Mouse (Mus musculus): ENCODE results near the gene Lcn2.
A peak's percentile ranks its signal among the peaks of the same experiment; 100 is the strongest.

The Lcn2 gene

DNA sequence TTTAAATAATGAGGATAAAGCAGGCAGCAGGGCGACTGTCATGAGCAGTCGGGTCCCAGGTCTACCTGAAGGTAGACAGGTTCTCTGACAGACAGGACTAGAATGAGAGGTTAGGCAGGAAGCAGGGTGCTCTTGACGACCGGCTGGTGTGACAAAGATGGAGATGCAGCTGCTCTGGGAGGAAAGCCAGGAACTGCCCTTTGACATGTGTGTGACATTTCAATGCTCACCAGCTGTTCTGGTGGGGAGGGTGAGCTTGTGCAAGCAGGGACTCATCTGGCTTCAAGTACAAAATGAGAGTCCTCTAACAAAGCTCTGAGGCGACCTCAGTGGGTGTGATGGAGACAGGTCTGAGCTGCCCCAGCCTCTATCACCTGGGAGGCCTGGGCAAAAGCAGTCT, 25.9 kb upstream of the Lcn2 start:
- no peak for DNase-seq (ENCODE audit: low spot score in 2 of 2)

GRCm38 (mm10) chr2:32412742-32413531, 24.9 kb upstream of the Lcn2 start:
- DNase-seq (ENCODE audit: low spot score in 2 of 2), result no peak

DNA sequence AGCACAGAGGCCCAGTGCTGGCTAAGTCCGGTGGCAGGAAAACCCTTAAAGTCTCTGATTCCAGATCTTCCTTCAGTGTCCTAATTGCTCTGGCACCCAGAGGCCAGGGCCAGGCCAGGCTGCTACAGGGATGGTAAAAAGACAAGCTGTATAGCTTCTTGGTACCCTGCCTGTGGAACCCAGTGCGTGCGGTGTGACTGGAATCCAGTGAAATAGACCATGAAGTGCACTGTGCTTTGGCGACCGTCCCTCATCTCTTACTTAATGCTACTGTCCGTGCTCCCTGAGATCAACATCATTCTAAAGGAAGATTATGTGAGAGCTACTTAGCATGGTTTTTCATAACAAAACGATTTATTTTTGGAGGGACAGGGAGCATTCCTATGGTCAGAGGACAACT, 23.4 kb upstream of the Lcn2 start:
- no peak for DNase-seq (ENCODE audit: low spot score in 2 of 2)

GRCm38 (mm10) chr2:32408429-32409424, 20.7 kb upstream of the Lcn2 start:
- DNase-seq (ENCODE audit: low spot score in 2 of 2), result no peak

GRCm38 (mm10) chr2:32407144-32407824, 19.2 kb upstream of the Lcn2 start:
- no peak for DNase-seq (ENCODE audit: low spot score in 2 of 2)

GRCm38 (mm10) chr2:32404663-32405062, 16.6 kb upstream of the Lcn2 start:
- DNase-seq (ENCODE audit: low spot score in 2 of 2), result peak; percentile 94 to 98

- DNase-seq (ENCODE audit: low spot score in 2 of 2), result no peak
Measured at GRCm38 (mm10) chr2:32396695-32397094, 8.6 kb upstream of the Lcn2 start.

- DNase-seq (ENCODE audit: low spot score in 2 of 2), result peak; percentile 91 to 96
Measured at GRCm38 (mm10) chr2:32395946-32396621, 8.0 kb upstream of the Lcn2 start.

- peak; percentile 92 to 93 for DNase-seq (ENCODE audit: low spot score in 2 of 2)
Measured at GRCm38 (mm10) chr2:32395484-32395945, 7.5 kb upstream of the Lcn2 start, which contains the start of gene Ptges2. Gene Ptges2 (plus strand): TSS chr2:32395896.

DNA sequence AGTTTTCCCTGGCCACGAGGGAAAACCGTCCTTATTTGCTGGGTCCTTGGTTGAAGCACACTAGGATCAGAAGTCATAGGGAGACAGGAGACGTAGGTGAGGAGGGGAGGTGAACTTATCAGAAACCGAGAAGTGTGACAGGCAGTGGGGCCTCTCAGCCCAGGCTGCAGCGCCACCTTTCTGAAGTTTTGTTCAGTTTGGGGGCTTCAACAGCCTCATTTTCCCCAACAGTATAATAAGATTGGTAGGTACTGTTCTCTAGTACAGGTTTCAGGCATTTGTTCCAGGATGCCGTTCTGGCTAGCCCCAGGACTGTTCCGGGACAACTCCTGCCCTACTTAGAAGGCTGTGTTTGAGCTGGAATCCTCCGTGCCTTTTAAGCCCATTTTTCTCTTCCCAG, 6.9 kb upstream of the Lcn2 start:
- peak in 1 of 2 experiments; percentile 20 for DNase-seq (ENCODE audit: low spot score in 2 of 2)

DNA sequence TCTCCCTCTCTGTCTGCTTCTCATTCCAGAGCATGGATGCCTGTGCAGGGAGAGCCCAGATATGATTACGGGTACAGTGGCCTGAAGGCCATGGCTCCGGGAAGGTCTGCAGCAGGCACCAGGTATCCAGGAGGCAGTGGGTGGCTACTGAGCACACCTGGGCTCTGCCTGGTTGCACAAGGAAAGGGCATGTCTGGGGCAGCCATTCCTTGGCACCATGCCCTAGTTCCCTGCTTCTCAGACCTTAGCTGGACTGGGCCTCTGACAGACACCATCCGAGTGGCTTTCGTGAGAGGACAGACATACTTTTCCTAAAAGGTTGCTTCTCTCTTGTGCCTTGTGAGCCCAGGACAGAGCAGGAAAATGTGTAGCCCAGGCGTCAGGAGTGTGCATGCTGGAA, 4.0 kb upstream of the Lcn2 start:
- DNase-seq (ENCODE audit: low spot score in 2 of 2), result no peak

GRCm38 (mm10) chr2:32390871-32391270, 2.8 kb upstream of the Lcn2 start:
- no peak for DNase-seq (ENCODE audit: low spot score in 2 of 2)

DNA sequence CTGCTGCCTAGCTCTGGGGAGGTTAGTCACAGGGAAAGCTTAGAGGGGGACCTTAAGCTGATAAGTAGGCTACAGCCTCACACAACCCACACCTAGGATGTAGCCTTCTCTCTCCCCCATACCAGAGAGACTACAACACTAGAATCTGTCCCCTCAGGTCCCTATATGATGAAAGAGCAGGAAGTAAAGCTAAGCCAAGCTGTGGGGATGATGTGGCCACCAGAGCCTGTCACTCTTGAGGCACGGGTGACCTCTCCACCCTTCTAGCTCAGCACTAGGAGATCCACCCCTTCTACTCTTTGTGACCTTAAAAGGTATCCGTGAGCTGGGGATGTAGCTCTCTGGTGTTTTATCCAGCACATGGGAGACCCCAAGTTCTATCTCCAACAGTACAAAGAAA, 1.1 kb upstream of the Lcn2 start:
- DNase-seq (ENCODE audit: low spot score in 2 of 2), result no peak

GRCm38 (mm10) chr2:32382689-32383088, 5.4 kb downstream of the Lcn2 start:
- peak; percentile 21 to 64 for DNase-seq (ENCODE audit: low spot score in 2 of 2)

- peak; percentile 90 to 92 for DNase-seq (ENCODE audit: low spot score in 2 of 2)
Measured at GRCm38 (mm10) chr2:32381775-32382223, 6.3 kb downstream of the Lcn2 start, which contains the start of gene 1110008P14Rik. Gene 1110008P14Rik (minus strand): TSS chr2:32381938.

DNA sequence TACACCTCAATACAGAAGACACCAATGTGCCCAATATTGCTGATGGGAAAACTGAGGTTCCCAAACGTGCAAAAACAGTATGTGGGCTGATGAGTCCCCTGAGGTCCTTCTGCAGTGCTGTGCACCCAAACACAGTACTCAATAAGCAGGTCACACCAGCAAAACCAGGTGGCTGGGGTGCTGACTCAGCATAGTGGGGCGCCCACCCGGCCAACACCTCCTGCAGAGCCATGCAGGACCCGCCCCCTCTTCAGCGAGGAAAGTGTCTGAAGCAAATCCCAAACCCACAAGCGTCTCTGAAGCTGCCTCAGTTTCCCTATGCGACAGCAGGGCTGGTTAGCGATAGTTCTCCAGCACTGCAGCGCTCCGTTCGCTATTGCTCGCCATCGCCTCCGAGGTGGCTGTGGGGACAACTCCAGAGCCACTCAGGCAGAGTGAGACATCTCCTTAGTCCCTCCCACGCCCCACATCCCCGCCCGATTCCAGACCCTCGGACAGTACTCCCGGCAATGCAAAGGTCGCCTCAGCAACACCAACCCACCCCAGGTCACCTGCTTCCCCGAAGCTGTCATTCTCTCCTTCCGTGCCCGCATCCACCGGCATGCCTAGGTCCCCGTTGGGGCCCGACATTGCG, 6.8 kb downstream of the Lcn2 start:
- peak; percentile 45 to 49 for DNase-seq (ENCODE audit: low spot score in 2 of 2)

- no peak for DNase-seq (ENCODE audit: low spot score in 2 of 2)
Measured at GRCm38 (mm10) chr2:32380001-32380500, 8.0 kb downstream of the Lcn2 start.

- DNase-seq (ENCODE audit: low spot score in 2 of 2), result peak; percentile 24 to 55
Measured at GRCm38 (mm10) chr2:32376963-32377362, 11.1 kb downstream of the Lcn2 start.

- DNase-seq (ENCODE audit: low spot score in 2 of 2), result peak in 1 of 2 experiments; percentile 33
Measured at GRCm38 (mm10) chr2:32375317-32375940, 12.6 kb downstream of the Lcn2 start.

DNA sequence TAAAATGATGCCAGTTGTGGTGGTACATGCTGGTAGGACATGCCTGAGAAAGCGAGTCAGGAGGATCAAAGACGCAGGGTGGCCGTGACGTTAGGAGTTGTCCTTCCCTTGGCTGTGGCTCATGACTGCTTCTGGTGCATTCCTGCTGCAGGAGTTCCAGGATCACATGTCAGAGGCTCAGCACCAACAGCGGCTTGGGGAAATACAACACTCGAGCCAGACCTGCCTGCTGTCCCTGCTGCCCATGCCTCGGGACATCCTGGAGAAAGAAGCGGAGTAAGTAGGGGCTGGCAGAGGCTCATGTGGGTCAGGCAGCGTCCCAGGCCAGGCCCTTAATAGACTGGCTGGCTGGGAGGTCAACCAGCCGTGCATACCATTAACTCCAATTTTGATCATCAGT, 13.9 kb downstream of the Lcn2 start:
- DNase-seq (ENCODE audit: low spot score in 2 of 2), result no peak

Measured in frontal cortex, postnatal 36 days (tissue).